Mouse (Mus musculus) C2C12 (cell line): ENCODE results near the gene Osbpl5.
A peak's percentile ranks its signal among the peaks of the same experiment; 100 is the strongest.

ENCODE experiments used
- CEBPB ChIP-seq: IDR thresholded peaks from one replicate; pipeline ENCODE4 v1.6.1; 2011; ENCODE audit warnings: low read depth, mild to moderate bottlenecking, control low read depth, moderate library complexity
- CTCF ChIP-seq: IDR thresholded peaks from one replicate; pipeline ENCODE4 v1.5.1; 2011; ENCODE audit not compliant: control insufficient read depth, insufficient read depth, insufficient read length
- FOSL1 ChIP-seq: IDR thresholded peaks from one replicate; pipeline ENCODE4 v1.8.0; 2011; ENCODE audit warnings: mild to moderate bottlenecking, low read length; ENCODE audit not compliant: poor library complexity, insufficient read depth, severe bottlenecking
- MAX ChIP-seq: IDR thresholded peaks from one replicate; pipeline ENCODE4 v1.6.1; 2011; ENCODE audit warnings: mild to moderate bottlenecking, control low read depth
- MYOD1 ChIP-seq: IDR thresholded peaks from one replicate; pipeline ENCODE4 v1.6.1; 2011; ENCODE audit warnings: low read depth; ENCODE audit not compliant: control insufficient read depth, insufficient read length
- MYOG ChIP-seq: IDR thresholded peaks from one replicate; pipeline ENCODE4 v1.6.1; 2011; ENCODE audit not compliant: control insufficient read depth, insufficient read length; ENCODE audit errors: extremely low read depth
- USF1 ChIP-seq: IDR thresholded peaks from one replicate; pipeline ENCODE4 v1.6.1; 2011; ENCODE audit warnings: low read depth, mild to moderate bottlenecking, control low read depth, moderate library complexity

GRCm38 (mm10) chr7:143706697-143707438 lies 49.9 kb downstream of the Osbpl5 start:
- TF ChIP-seq CTCF (peak; percentile 97), USF1 (no peak), MYOG (no peak), MAX (peak; percentile 24), MYOD1 (no peak), CEBPB (no peak), FOSL1 (no peak)
